Mouse (Mus musculus): ENCODE results near the gene Vmo1.
"Not testable (repeated sequence)": the region's sequence is repeated elsewhere in the genome, so short reads cannot be mapped to it uniquely, and the experiment has no call there.

- not testable (repeated sequence) for TF ChIP-seq CTCF (IDR thresholded peaks at IDR 0.05; ENCODE audit: control insufficient read depth, insufficient read depth, insufficient replicate concordance, low read depth, low read length); POLR2A (IDR thresholded peaks at IDR 0.05; ENCODE audit: control insufficient read depth, low read depth, low read length)
Observed at GRCm38 (mm10) chr11:70531065-70531464, 16.6 kb upstream of the Vmo1 start.

Measured in testis, adult 2 months (tissue).